Mouse (Mus musculus) CH12.LX (cell line): ENCODE measurements around the gene Tcp10c.
"Not testable (repeated sequence)": the region's sequence is repeated elsewhere in the genome, so short reads cannot be mapped to it uniquely, and the experiment has no call there.

ENCODE experiments used
- CHD2 ChIP-seq: IDR thresholded peaks from 2 replicates; pipeline ENCODE4 v1.6.1; 2011; ENCODE audit warnings: low read length, improper control_type of control experiment
- CTCF ChIP-seq, 2 experiments: IDR thresholded peaks in 1 of 2; conservative IDR thresholded peaks in 1 of 2; 2 replicates each; pipeline ENCODE4 v1.5.1; 2011 to 2012; ENCODE audit warnings: low read depth in 2 of 2, low read length in 2 of 2, improper control_type of control experiment in 1 of 2, inconsistent platforms in 1 of 2, mild to moderate bottlenecking in 1 of 2, moderate library complexity in 1 of 2
- EP300 ChIP-seq: IDR thresholded peaks from 2 replicates; pipeline ENCODE4 v1.6.1; 2011; ENCODE audit warnings: low read length, improper control_type of control experiment
- NRF1 ChIP-seq: IDR thresholded peaks from 2 replicates; pipeline ENCODE4 v1.6.1; 2014; ENCODE audit warnings: low read depth, mild to moderate bottlenecking, inconsistent platforms, low read length, improper control_type of control experiment, moderate library complexity
- POLR2A ChIP-seq: IDR thresholded peaks from 2 replicates; pipeline ENCODE4 v1.6.1; 2011; ENCODE audit warnings: low read depth, mild to moderate bottlenecking, improper control_type of control experiment, low read length
- USF2 ChIP-seq: conservative IDR thresholded peaks from 2 replicates; pipeline ENCODE4 v1.6.1; 2011; ENCODE audit warnings: low read depth, low read length, improper control_type of control experiment

GRCm38 (mm10) chr17:13391020-13391419, 36.6 kb downstream of the Tcp10c start:
- TF ChIP-seq POLR2A; EP300; NRF1; CTCF (conservative IDR thresholded peaks at IDR 0.05 in 1 of 2, IDR thresholded peaks at IDR 0.05 in 1 of 2; ENCODE audit: low read depth in 2 of 2, low read length in 2 of 2); USF2; CHD2: not testable (repeated sequence)
